Mouse (Mus musculus) monocyte, adult 5-6 weeks (primary cell): Measurements from ENCODE around the gene Nt5dc2. TPM values are rescaled to one million over a fixed set of nuclear protein-coding genes. Genes with fewer than 3 reads are reported as not detected.

Experiments
- total RNA-seq: library from RNA; stranded (forward); fragments of 200-1000, 200-491, 200-594 nt; gene quantifications from 3 replicates; pipeline ENCODE4 v1.2.3, GENCODE M21; 2017

The Nt5dc2 gene
- total RNA-seq, 1 experiment from 2014 or later = not detected

Other genes starting within 250 kb of the Nt5dc2 start
- gene Itih4, start 244.6 kb upstream of the Nt5dc2 start, total RNA-seq = not detected in 3 replicates
- not detected in 3 replicates for gene Itih3, start 207.3 kb upstream of the Nt5dc2 start, total RNA-seq
- gene Itih1, start 187.8 kb upstream of the Nt5dc2 start, total RNA-seq = not detected in 3 replicates
- 5.3 to 6.9 TPM (median 5.3 TPM) in 3 replicates for gene Nek4, start 179.7 kb upstream of the Nt5dc2 start, total RNA-seq
- 17.0 to 29.2 TPM (median 20.6 TPM) in 3 replicates for gene Glt8d1, start 129.7 kb upstream of the Nt5dc2 start, total RNA-seq
- 73.5 to 105 TPM (median 73.5 TPM) in 3 replicates for gene Spcs1, start 129.4 kb upstream of the Nt5dc2 start, total RNA-seq
- 41.7 to 67.0 TPM (median 49.4 TPM) in 3 replicates for gene Pbrm1, start 111.9 kb upstream of the Nt5dc2 start, total RNA-seq
- gene Gnl3, start 111.9 kb upstream of the Nt5dc2 start, total RNA-seq = 99.4 to 162 TPM (median 133 TPM) in 3 replicates
- 28.8 to 62.7 TPM (median 40.4 TPM) in 3 replicates for gene Smim4, start 2.1 kb upstream of the Nt5dc2 start, total RNA-seq
- gene Stab1, start 37.6 kb downstream of the Nt5dc2 start, total RNA-seq = not detected in 3 replicates
- not detected in 3 replicates for gene Tnnc1, start 77.3 kb downstream of the Nt5dc2 start, total RNA-seq
- 88.8 to 157 TPM (median 111 TPM) in 3 replicates for gene Nisch, start 85.9 kb downstream of the Nt5dc2 start, total RNA-seq
- not detected in 3 replicates for gene Sema3g, start 86.8 kb downstream of the Nt5dc2 start, total RNA-seq
- gene Phf7, start 120.3 kb downstream of the Nt5dc2 start, total RNA-seq = 13.2 to 19.6 TPM (median 14.0 TPM) in 3 replicates
- 40.4 to 69.5 TPM (median 59.6 TPM) in 3 replicates for gene Bap1, start 120.4 kb downstream of the Nt5dc2 start, total RNA-seq
- gene Dnah1, start 192.8 kb downstream of the Nt5dc2 start, total RNA-seq = under 0.01 TPM in 1 of 3 replicates, not detected in the others
- gene Capn7, start 205.6 kb downstream of the Nt5dc2 start, total RNA-seq = 67.9 to 73.5 TPM (median 73.1 TPM) in 3 replicates